Mouse (Mus musculus) megakaryocyte-erythroid progenitor cell, adult 5-6 weeks (primary cell): Measurements from ENCODE around the gene Cyp26b1. TPM values are rescaled to one million over a fixed set of nuclear protein-coding genes. Genes with fewer than 3 reads are reported as not detected.
"Not testable (repeated sequence)": the region's sequence is repeated elsewhere in the genome, so short reads cannot be mapped to it uniquely, and the experiment has no call there.

Experiments
- ATAC-seq: replicated peaks from 2 replicates; pipeline ENCODE4 v1.8.0; 2016; ENCODE audit warnings: mild to moderate bottlenecking, inconsistent platforms; ENCODE audit not compliant: severe bottlenecking, poor library complexity, low FRiP score, low TSS enrichment
- total RNA-seq, 2 experiments: library from RNA; stranded (forward) in 1 of 2; stranded (reverse) in 1 of 2; fragments of 200-1000, 215-1000 nt in 1 of 2; fragments of >200 nt in 1 of 2; fragmentation: Nextera tagmentation in 1 of 2; gene quantifications; 2 replicates each; pipeline ENCODE4 v1.2.3; 2014 to 2017

Cyp26b1 gene
- total RNA-seq (2014; fragmentation: Nextera tagmentation): not detected in 2 replicates
- total RNA-seq (2017): not detected in 2 replicates

- no peak for ATAC-seq
Measured at GRCm38 (mm10) chr6:84593693-84594092, at the start of gene Cyp26b1. Gene Cyp26b1, minus strand, starts transcription at chr6:84593908.

GRCm38 (mm10) chr6:84641062-84641431, 47.3 kb upstream of the Cyp26b1 start:
- no peak for ATAC-seq

- ATAC-seq: no peak
Measured at GRCm38 (mm10) chr6:84640324-84641061, 46.8 kb upstream of the Cyp26b1 start.

GRCm38 (mm10) chr6:84638206-84638605, 44.5 kb upstream of the Cyp26b1 start:
- ATAC-seq: no peak

- ATAC-seq: no peak
Measured at GRCm38 (mm10) chr6:84631588-84631987, 37.9 kb upstream of the Cyp26b1 start.

GRCm38 (mm10) chr6:84630276-84630675, 36.6 kb upstream of the Cyp26b1 start:
- no peak for ATAC-seq

- ATAC-seq: no peak
Measured at GRCm38 (mm10) chr6:84628831-84629230, 35.1 kb upstream of the Cyp26b1 start.

GRCm38 (mm10) chr6:84626398-84626797, 32.7 kb upstream of the Cyp26b1 start:
- no peak for ATAC-seq

- ATAC-seq: no peak
Measured at GRCm38 (mm10) chr6:84619166-84619565, 25.5 kb upstream of the Cyp26b1 start.

- no peak for ATAC-seq
Measured at GRCm38 (mm10) chr6:84617051-84617450, 23.3 kb upstream of the Cyp26b1 start.

- ATAC-seq: no peak
Measured at GRCm38 (mm10) chr6:84616586-84616985, 22.9 kb upstream of the Cyp26b1 start.

- no peak for ATAC-seq
Measured at GRCm38 (mm10) chr6:84613561-84613960, 19.9 kb upstream of the Cyp26b1 start.

GRCm38 (mm10) chr6:84601136-84601889, 7.6 kb upstream of the Cyp26b1 start:
- no peak for ATAC-seq

- not testable (repeated sequence) for ATAC-seq
Measured at GRCm38 (mm10) chr6:84599296-84599695, 5.6 kb upstream of the Cyp26b1 start.

- ATAC-seq: no peak
Measured at GRCm38 (mm10) chr6:84598725-84599124, 5.0 kb upstream of the Cyp26b1 start.

- no peak for ATAC-seq
Measured at GRCm38 (mm10) chr6:84594626-84595025, 918 bp upstream of the Cyp26b1 start.

- no peak for ATAC-seq
Measured at GRCm38 (mm10) chr6:84590961-84591745, 2.6 kb downstream of the Cyp26b1 start.

- ATAC-seq: peak; percentile 89
Measured at GRCm38 (mm10) chr6:84589742-84590686, 3.7 kb downstream of the Cyp26b1 start.
